Mouse (Mus musculus) CH12.LX (cell line): ENCODE data around the gene Pdk2. TPM values are rescaled to one million over a fixed set of nuclear protein-coding genes. Genes with fewer than 3 reads are reported as not detected.

Experiments
- DNase-seq: peaks from one replicate; pipeline ENCODE4 v3.0.0-alpha.2; 2013; ENCODE audit errors: extremely low read depth
- H3K27ac ChIP-seq: 2 replicates; pipeline ENCODE4 v1.5.1; 2012; ENCODE audit warnings: low read depth, mild to moderate bottlenecking, control low read depth, moderate library complexity; ENCODE audit not compliant: insufficient read depth
- H3K27me3 ChIP-seq: replicated peaks from 2 replicates; pipeline ENCODE3; 2012; ENCODE audit warnings: inconsistent platforms
- H3K36me3 ChIP-seq, 2 experiments: replicated peaks in 1 of 2; 2 replicates each; pipeline versions ENCODE3 to v1.6.1; 2012; ENCODE audit warnings: inconsistent platforms in 1 of 2, low read length in 1 of 2, mild to moderate bottlenecking in 1 of 2, mixed read lengths in 1 of 2, moderate library complexity in 1 of 2; ENCODE audit not compliant: control insufficient read depth in 1 of 2, insufficient read depth in 1 of 2
- H3K4me1 ChIP-seq, 2 experiments: 2 replicates each; pipeline ENCODE4 v1.6.1; 2012; ENCODE audit warnings: inconsistent platforms in 1 of 2, moderate library complexity in 1 of 2; ENCODE audit not compliant: insufficient read depth in 2 of 2, control insufficient read depth in 1 of 2
- H3K4me2 ChIP-seq: 2 replicates; pipeline ENCODE4 v1.6.1; 2012; ENCODE audit warnings: low read depth, mild to moderate bottlenecking, control low read depth; ENCODE audit not compliant: poor library complexity, insufficient read depth, severe bottlenecking
- H3K4me3 ChIP-seq, 3 experiments: fragments of 150-350 bp in 1 of 3; sonication (generic) in 1 of 3; replicated peaks in 1 of 3; 2 replicates each; pipeline versions ENCODE3 to v1.5.1; 2011 to 2012; ENCODE audit warnings: low read depth in 2 of 3, low read length in 2 of 3, mild to moderate bottlenecking in 2 of 3, moderate library complexity in 2 of 3, control low read depth in 1 of 3, improper control_type of control experiment in 1 of 3, inconsistent platforms in 1 of 3, mixed read lengths in 1 of 3; ENCODE audit not compliant: poor library complexity in 1 of 3
- H3K79me2 ChIP-seq: replicated peaks from 2 replicates; pipeline ENCODE4 v1.6.1; 2012; ENCODE audit warnings: mild to moderate bottlenecking, moderate library complexity; ENCODE audit not compliant: control insufficient read depth, poor library complexity, insufficient read depth, severe bottlenecking; ENCODE audit errors: extremely low read depth
- H3K9ac ChIP-seq: 2 replicates; pipeline ENCODE4 v1.6.1; 2012; ENCODE audit warnings: low read depth, mild to moderate bottlenecking, control low read depth, moderate library complexity; ENCODE audit not compliant: insufficient read depth
- H3K9me3 ChIP-seq: replicated peaks from 2 replicates; pipeline ENCODE3; 2012; ENCODE audit warnings: low read length, inconsistent platforms, mixed read lengths
- CHD1 ChIP-seq: IDR thresholded peaks from 2 replicates; pipeline ENCODE4 v1.6.1; 2012; ENCODE audit warnings: low read depth, low read length, improper control_type of control experiment, inconsistent platforms
- E2F4 ChIP-seq: IDR thresholded peaks from 2 replicates; pipeline ENCODE4 v1.6.1; 2011; ENCODE audit warnings: low read depth, low read length, improper control_type of control experiment; ENCODE audit not compliant: insufficient replicate concordance
- ELF1 ChIP-seq: IDR thresholded peaks from 2 replicates; pipeline ENCODE4 v1.6.1; 2014; ENCODE audit warnings: low read depth, mild to moderate bottlenecking, inconsistent platforms, low read length, improper control_type of control experiment
- HCFC1 ChIP-seq: IDR thresholded peaks from 2 replicates; pipeline ENCODE4 v1.6.1; 2012; ENCODE audit warnings: low read depth, mild to moderate bottlenecking, inconsistent platforms, low read length, improper control_type of control experiment
- JUND ChIP-seq: conservative IDR thresholded peaks from 2 replicates; pipeline ENCODE4 v1.6.1; 2011; ENCODE audit warnings: low read depth, low read length, improper control_type of control experiment
- KAT2A ChIP-seq: IDR thresholded peaks from 2 replicates; pipeline ENCODE4 v1.6.1; 2012; ENCODE audit warnings: low read length, improper control_type of control experiment, inconsistent platforms; ENCODE audit not compliant: insufficient replicate concordance
- MEF2A ChIP-seq: IDR thresholded peaks from 2 replicates; pipeline ENCODE4 v1.6.1; 2014; ENCODE audit warnings: low read depth, mild to moderate bottlenecking, inconsistent platforms, low read length, improper control_type of control experiment, borderline replicate concordance
- NELFE ChIP-seq: IDR thresholded peaks from 2 replicates; pipeline ENCODE4 v1.6.1; 2011; ENCODE audit warnings: low read depth, low read length, improper control_type of control experiment
- NRF1 ChIP-seq: IDR thresholded peaks from 2 replicates; pipeline ENCODE4 v1.6.1; 2014; ENCODE audit warnings: low read depth, mild to moderate bottlenecking, inconsistent platforms, low read length, improper control_type of control experiment, moderate library complexity
- PAX5 ChIP-seq: IDR thresholded peaks from 2 replicates; pipeline ENCODE4 v1.6.1; 2012; ENCODE audit warnings: low read length, inconsistent platforms, mixed read lengths
- POLR2A ChIP-seq: IDR thresholded peaks from 2 replicates; pipeline ENCODE4 v1.6.1; 2011; ENCODE audit warnings: low read depth, mild to moderate bottlenecking, improper control_type of control experiment, low read length
- POLR2AphosphoS2 ChIP-seq: IDR thresholded peaks from 2 replicates; pipeline ENCODE4 v1.6.1; 2011; ENCODE audit warnings: low read depth, low read length, improper control_type of control experiment
- RAD21 ChIP-seq: IDR thresholded peaks from 2 replicates; pipeline ENCODE4 v1.6.1; 2011; ENCODE audit warnings: low read depth, mild to moderate bottlenecking, low read length, improper control_type of control experiment, moderate library complexity
- RCOR1 ChIP-seq: conservative IDR thresholded peaks from 2 replicates; pipeline ENCODE4 v1.6.1; 2012; ENCODE audit warnings: low read depth, mild to moderate bottlenecking, inconsistent platforms, low read length, improper control_type of control experiment
- TCF12 ChIP-seq: IDR thresholded peaks from 2 replicates; pipeline ENCODE4 v1.6.1; 2014; ENCODE audit warnings: low read depth, mild to moderate bottlenecking, inconsistent platforms, low read length, improper control_type of control experiment
- USF1 ChIP-seq: IDR thresholded peaks from 2 replicates; pipeline ENCODE4 v1.6.1; 2014; ENCODE audit warnings: low read depth, mild to moderate bottlenecking, inconsistent platforms, low read length, improper control_type of control experiment
- ZKSCAN1 ChIP-seq: IDR thresholded peaks from 2 replicates; pipeline ENCODE4 v1.6.1; 2012; ENCODE audit warnings: low read depth, inconsistent platforms, low read length, improper control_type of control experiment, borderline replicate concordance
- ZNF384 ChIP-seq: IDR thresholded peaks from 2 replicates; pipeline ENCODE4 v1.6.1; 2012; ENCODE audit warnings: low read depth, low read length, improper control_type of control experiment, inconsistent platforms
- dilution Hi-C: fragments of 300-500 bp; cut with MboI; formaldehyde crosslinking; loops from 2 replicates; pipeline ENCODE4 v1.14.3; 2020; ENCODE audit warnings: low sequenced_read_pairs; ENCODE audit not compliant: extremely low pct_unique_long_range_greater_than_20kb, extremely low pct_ligation_motif_present
- in situ Hi-C: fragments of 300-500 bp; cut with MboI; formaldehyde crosslinking; loops from 3 replicates; pipeline ENCODE4 v1.14.3; 2019; ENCODE audit warnings: low sequenced_read_pairs, low pct_ligation_motif_present, low pct_unique_long_range_greater_than_20kb, mixed read lengths
- polyA plus RNA-seq: library from polyadenylated mRNA; unstranded; fragments of >175 nt; gene quantifications from 2 replicates; pipeline ENCODE4 v1.2.1, GENCODE M21; 2012; ENCODE audit warnings: low read depth; ENCODE audit not compliant: insufficient read length
- total RNA-seq, 2 experiments: library from RNA; depleted of rRNA; stranded (reverse); fragments of 300-350 nt in 1 of 2; fragments of >200 nt in 1 of 2; gene quantifications; 2 replicates each; pipeline ENCODE4 v1.2.3; 2012 to 2014

Pdk2 gene
- total and polyA plus RNA-seq, 3 experiments, result not detected

- no peak overlapping the region for H3K27ac ChIP-seq
- TF ChIP-seq RAD21 (no peak), ELF1 (no peak), ZNF384 (no peak), POLR2A (no peak), KAT2A (no peak)
- TF ChIP-seq, all 38 proteins: peak for 0
- DNase-seq, result no peak
- peaks cover 78% of the 10 kb centered on the region for H3K27me3 ChIP-seq
- H3K79me2 ChIP-seq, result no peaks in the 10 kb centered on the region
- no peak overlapping the region for H3K4me3 ChIP-seq
- peaks cover 0 to 4% of the 10 kb centered on the region in 2 experiments; a peak in 2 of 4 replicates for H3K4me1 ChIP-seq
- no peaks in the 10 kb centered on the region for H3K9me3 ChIP-seq
- H3K36me3 ChIP-seq, result no peaks in the 10 kb centered on the region
- no peak overlapping the region for H3K9ac ChIP-seq
- dilution Hi-C loops, result no loop called here
- H3K4me2 ChIP-seq, result no peak overlapping the region
- in situ Hi-C loops, result no loop called here
These were observed 7.5 kb downstream of the Pdk2 start for GRCm38 (mm10) chr11:95033617-95034016.

GRCm38 (mm10) chr11:95032945-95033344 is 8.2 kb downstream of the Pdk2 start:
- Histone ChIP-seq H3K4me2 (no peak overlapping the region), H3K27me3 (peaks cover 76% of the 10 kb centered on the region), H3K36me3 (no peaks in the 10 kb centered on the region), H3K79me2 (no peaks in the 10 kb centered on the region), H3K4me1 (peaks cover 0 to 5% of the 10 kb centered on the region in 2 experiments; a peak in 3 of 4 replicates), H3K4me3 (no peak overlapping the region), H3K9ac (no peak overlapping the region), H3K27ac (no peak overlapping the region), H3K9me3 (no peaks in the 10 kb centered on the region)
- in situ Hi-C loops, result no loop called here
- TF ChIP-seq KAT2A, result no peak
- TF ChIP-seq ELF1, result no peak
- TF ChIP-seq HCFC1, result no peak
- TF ChIP-seq MEF2A, result no peak
- no peak for TF ChIP-seq RCOR1
- no peak for TF ChIP-seq NRF1
- no peak for TF ChIP-seq NELFE
- TF ChIP-seq POLR2AphosphoS2, result no peak
- no peak for TF ChIP-seq ZKSCAN1
- no peak for TF ChIP-seq E2F4
- TF ChIP-seq TCF12, result no peak
- no peak for TF ChIP-seq USF1
- no peak for TF ChIP-seq JUND
- TF ChIP-seq ZNF384, result no peak
- TF ChIP-seq CHD1, result no peak
- no peak for TF ChIP-seq PAX5
- dilution Hi-C loops, result no loop called here
- DNase-seq, result no peak
